Mouse (Mus musculus) liver, adult 2 months (tissue): ENCODE measurements around the gene Cd274.

Experiments
- CTCF ChIP-seq: fragments of 200-500 bp; IDR thresholded peaks from 2 replicates; pipeline ENCODE4 v1.5.1; 2011; ENCODE audit warnings: low read depth, low read length, control low read depth
- POLR2A ChIP-seq: fragments of 200-500 bp; IDR thresholded peaks from 2 replicates; pipeline ENCODE4 v1.6.1; 2011; ENCODE audit warnings: low read length, control low read depth; ENCODE audit not compliant: insufficient read depth; ENCODE audit errors: extremely low read depth

GRCm38 (mm10) chr19:29372138-29372537 is 4.9 kb downstream of the Cd274 start:
- TF ChIP-seq POLR2A (no peak), CTCF (no peak)
